Mouse (Mus musculus) left cerebral cortex, adult 11 months (tissue): ENCODE measurements around the gene Chac1.
A peak's percentile ranks its signal among the peaks of the same experiment; 100 is the strongest.

Experiments
- DNase-seq: peaks from one replicate; pipeline ENCODE4 v3.0.0; 2022; ENCODE audit warnings: low spot score

Gene Chac1

GRCm38 (mm10) chr2:119327942-119328526 is 23.0 kb upstream of the Chac1 start:
- no peak for DNase-seq

DNA sequence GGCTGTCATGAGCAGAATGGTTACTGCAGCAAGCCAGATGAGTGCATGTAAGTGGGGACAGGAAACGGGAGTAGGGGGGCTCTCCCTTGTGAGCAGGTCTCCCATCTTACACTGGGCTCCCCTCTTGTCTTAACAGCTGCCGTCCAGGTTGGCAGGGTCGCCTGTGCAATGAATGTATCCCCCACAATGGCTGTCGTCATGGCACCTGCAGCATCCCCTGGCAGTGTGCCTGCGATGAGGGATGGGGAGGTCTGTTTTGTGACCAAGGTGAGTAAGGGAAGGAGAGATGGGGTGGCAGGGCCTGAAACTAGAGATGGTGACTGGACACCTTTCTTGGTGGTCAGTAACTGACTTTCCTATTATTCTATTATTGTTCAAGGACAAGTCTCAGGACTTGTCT is 22.5 kb upstream of the Chac1 start:
- DNase-seq = no peak

DNA sequence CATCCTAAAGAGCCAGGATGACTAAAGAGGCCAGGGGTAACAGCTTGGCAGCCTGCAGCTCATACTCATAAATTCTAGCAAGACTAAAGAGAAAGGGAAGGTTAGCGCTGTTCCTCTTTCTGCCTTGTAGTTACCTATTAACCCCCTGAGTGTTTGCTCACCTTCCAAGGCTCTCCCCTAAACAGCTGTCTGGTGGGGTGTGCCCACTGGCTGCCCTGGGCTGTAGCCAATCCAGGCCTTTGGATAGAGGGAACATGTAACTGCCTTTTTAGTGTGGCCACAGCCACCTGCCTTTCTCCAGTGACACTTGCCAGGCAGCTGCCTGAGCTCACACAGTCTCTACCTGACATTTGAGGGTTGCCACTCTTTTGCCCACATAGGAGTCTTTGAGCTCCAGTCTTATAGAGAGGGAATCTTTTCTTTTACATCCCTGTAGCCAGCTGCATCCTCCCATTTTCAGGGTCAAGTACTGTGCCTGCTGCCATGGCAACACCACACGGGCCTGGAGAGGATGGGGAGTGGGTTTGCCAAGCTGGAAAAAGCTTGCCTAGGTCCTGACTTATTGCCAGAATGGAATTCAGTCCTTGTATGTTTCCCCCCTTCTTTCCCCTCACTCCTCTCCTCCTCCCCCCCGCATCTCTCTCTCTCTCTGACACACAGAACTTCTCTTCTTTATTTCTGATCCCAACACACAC is 21.8 kb upstream of the Chac1 start:
- DNase-seq = no peak

DNA sequence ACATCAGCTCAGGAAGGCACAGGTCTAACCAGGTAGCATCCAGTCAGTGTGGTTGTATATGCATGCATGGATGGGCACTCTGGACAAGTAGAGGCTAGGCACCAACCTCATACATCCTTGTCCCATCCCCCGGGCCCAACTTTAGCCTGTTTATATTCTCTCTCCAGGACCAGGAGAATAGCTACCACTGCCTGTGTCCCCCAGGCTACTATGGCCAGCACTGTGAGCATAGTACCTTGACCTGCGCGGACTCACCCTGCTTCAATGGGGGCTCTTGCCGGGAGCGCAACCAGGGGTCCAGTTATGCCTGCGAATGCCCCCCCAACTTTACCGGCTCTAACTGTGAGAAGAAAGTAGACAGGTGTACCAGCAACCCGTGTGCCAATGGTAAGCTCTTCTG is 20.2 kb upstream of the Chac1 start:
- DNase-seq = no peak

DNA sequence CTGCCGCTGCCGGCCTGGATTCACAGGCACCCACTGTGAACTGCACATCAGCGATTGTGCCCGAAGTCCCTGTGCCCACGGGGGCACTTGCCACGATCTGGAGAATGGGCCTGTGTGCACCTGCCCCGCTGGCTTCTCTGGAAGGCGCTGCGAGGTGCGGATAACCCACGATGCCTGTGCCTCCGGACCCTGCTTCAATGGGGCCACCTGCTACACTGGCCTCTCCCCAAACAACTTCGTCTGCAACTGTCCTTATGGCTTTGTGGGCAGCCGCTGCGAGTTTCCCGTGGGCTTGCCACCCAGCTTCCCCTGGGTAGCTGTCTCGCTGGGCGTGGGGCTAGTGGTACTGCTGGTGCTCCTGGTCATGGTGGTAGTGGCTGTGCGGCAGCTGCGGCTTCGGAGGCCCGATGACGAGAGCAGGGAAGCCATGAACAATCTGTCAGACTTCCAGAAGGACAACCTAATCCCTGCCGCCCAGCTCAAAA is 18.8 kb upstream of the Chac1 start:
- DNase-seq = no peak

DNA sequence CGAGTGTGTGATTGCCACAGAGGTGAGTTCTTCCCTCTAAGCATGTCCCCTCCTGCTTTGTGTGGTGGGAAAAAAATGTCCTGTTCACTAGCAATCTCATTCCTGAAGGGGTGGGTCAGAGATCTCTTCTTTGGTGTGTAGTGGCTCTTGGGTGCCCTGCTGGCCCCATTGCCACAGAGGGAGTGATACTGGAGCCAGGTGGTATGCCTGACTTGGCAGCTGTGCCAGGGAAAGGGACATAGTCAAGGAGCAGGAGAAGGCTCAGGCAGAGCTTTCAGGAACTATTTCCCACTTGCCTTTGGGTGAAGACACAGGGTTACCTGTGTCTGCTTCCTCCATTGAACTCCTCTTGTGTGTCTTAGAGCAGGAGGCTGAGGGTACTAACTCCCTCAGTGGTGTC is 16.9 kb upstream of the Chac1 start:
- no peak for DNase-seq

- no peak for DNase-seq
Measured at GRCm38 (mm10) chr2:119334964-119335525, 16.0 kb upstream of the Chac1 start.

- no peak for DNase-seq
Measured at GRCm38 (mm10) chr2:119335535-119335934, 15.5 kb upstream of the Chac1 start.

- no peak for DNase-seq
Measured at GRCm38 (mm10) chr2:119336002-119336401, 15.0 kb upstream of the Chac1 start.

GRCm38 (mm10) chr2:119336470-119336869 is 14.6 kb upstream of the Chac1 start:
- no peak for DNase-seq

GRCm38 (mm10) chr2:119337425-119338265 is 13.4 kb upstream of the Chac1 start:
- DNase-seq = peak; percentile 61

DNA sequence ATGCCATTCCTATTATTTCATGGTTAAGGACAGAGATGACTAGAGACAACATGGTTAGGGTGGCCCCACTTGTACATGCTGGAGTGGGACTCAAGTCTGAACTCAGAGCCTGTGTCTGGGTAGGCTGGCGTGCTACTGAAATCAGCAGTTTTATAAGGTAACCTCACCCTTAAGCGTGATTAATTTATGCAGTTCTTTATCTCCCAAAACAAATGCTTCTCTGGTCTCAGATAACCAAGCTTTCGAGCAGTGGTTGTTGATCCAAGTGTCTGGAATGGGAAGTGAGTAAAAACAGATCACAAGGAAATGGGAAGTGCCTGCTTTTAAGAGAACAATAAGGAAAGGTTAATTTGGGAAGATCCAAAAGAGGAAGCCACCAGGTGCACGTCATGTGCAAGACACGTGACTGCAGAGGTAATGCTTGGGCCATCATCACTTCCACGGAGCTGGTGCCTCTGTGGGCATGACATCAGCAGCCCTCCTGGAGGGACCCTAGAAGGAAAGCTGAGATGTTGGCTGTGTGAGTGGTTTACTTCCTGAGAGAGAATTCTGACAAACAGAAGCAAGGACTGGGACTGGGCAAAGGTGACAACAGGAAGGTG is 6.4 kb upstream of the Chac1 start:
- no peak for DNase-seq

GRCm38 (mm10) chr2:119353707-119354106 is 2.7 kb downstream of the Chac1 start:
- no peak for DNase-seq

DNA sequence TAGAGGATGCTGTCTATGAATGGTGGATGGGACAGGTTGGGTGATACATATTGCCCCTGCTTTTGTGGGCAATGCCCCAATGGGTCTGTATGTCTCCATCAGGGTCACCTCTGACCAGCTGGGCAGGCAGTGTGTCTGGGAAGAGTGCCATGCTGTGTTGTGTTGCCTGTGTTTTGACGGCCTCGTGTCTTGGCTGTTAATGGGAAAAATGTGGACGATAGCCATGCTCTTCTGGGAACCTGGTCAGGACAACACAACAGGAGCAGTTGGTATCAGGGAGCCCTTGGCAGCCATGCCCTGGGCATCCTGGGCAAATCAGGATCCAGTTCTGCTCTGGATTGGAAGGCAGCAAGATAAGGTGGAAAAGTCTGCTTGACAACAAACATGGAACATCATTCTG is 4.1 kb downstream of the Chac1 start:
- DNase-seq = no peak

DNA sequence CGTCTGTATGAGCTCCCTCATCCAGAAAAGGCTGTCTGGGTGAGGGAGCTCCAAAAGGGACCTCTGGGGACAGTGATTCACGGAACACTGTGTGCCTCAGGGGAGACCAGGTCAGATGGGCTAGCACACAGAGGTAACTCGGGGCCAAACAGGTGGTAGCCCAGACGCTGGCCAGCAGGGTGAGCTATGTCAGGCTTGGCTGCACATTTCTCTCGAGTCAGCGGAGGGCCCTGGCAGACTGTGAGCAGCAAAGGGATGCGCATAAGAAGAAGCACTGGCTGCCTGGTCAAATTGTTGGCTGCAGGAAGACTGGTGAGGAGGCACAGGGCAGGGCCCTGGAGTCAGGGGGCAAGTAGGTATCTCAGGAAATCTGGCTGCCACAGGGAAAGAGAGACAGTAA is 4.6 kb downstream of the Chac1 start:
- DNase-seq = no peak

- no peak for DNase-seq
Measured at GRCm38 (mm10) chr2:119356310-119356709, 5.3 kb downstream of the Chac1 start.

- DNase-seq = no peak
Measured at GRCm38 (mm10) chr2:119356805-119357204, 5.8 kb downstream of the Chac1 start.

GRCm38 (mm10) chr2:119358249-119358648 is 7.2 kb downstream of the Chac1 start:
- DNase-seq = no peak

DNA sequence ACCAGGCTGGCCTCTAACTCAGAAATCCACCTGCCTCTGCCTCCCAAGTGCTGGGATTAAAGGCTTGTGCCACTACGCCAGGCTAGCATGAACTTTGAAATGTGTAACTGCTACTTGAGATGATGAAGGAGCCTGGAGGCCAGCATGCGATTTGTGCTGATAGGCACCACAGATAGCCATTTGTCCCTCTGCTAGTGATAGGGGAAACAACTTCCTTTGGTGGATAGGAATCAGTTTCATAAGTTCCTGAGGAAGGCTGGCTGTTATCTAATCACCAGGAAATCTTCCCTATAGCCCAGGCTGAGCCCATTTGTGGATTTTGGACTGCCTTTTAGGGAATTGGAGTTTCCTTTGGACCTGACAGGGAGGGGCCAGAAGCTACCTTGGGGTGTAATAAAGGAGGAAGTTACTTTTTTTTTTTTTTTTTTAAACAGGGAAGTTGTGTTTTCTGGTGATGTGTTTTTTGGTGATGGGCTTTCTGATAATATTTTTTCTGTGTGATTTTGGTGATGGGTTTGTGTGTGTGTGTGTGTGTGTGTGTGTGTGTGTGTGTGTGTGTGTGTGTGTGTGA is 8.8 kb downstream of the Chac1 start:
- no peak for DNase-seq

DNA sequence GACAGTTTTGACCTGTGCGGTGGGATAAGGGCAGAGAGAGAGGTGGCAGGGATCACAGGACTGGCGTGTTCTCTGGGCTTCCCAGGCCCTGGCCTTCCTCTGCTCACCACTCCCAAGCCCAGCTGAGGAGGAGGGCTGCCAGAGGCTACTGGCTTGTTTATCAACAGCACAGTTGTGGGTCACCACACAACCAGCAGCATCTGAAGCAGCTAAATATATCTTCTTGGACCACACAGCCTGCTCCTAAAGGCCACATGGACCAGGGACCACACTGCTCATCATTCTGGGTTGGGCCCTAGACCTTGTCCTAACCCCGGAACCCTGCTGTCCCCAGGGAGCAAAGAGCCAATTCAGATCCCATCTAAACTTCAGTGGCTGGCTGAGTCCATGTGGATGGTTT is 13.9 kb downstream of the Chac1 start:
- no peak for DNase-seq

DNA sequence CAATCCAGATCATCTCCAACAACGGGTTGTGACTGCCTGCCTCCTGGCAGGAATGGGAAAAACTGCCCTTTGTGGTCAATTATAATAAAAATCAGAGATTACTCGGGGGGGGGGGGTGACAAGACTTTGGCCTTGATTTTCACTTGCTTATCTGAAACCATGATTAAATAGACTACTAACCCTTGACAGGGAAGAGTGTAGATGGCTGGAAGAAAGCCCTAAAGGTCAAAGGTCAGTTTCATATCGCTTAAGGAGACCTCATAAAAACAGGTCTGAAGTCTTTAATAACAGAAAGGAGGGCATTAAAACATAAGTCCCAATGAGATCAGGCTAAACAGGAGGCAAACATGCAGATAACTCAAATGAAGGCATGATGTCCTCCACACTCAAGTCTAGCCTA is 16.3 kb downstream of the Chac1 start:
- DNase-seq = no peak

DNA sequence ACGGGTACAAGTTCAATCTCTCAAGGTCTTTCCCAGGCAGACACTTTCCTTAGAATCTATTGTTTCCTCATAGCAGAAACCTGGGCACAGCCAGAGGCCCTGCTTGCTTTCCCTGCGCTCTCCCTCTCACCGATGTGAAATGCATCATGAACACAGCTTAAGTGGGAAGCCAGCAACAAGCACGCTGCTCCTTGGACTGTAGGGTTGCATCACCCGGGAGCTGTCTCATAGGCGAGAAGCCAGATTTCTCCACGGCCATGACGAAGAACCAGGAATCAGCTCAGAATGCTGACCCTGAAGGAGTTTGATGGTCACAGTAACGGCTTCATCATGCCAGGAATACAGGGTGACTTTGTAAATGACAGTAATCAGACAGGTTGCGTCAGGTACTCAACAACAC is 19.1 kb downstream of the Chac1 start:
- no peak for DNase-seq
